Mouse (Mus musculus) midbrain, embryonic 11.5 days (tissue): ENCODE measurements around the gene Olfr202. TPM values are rescaled to one million over a fixed set of nuclear protein-coding genes. Genes with fewer than 3 reads are reported as not detected.
"Not testable (repeated sequence)": the region's sequence is repeated elsewhere in the genome, so short reads cannot be mapped to it uniquely, and the experiment has no call there.

Experiments used
- ATAC-seq: fragments of 200-750 bp; cut with Nextera tagmentation; 2 replicates; pipeline ENCODE4 v1.8.0; 2017; ENCODE audit warnings: moderate TSS enrichment, moderate library complexity; ENCODE audit not compliant: low FRiP score
- DNase-seq: peaks from one replicate; pipeline ENCODE4 v3.0.0; 2015; ENCODE audit warnings: low spot score; ENCODE audit errors: missing footprints
- H3K27ac ChIP-seq: fragments of 300-500 bp; sonication (generic); 2 replicates; pipeline ENCODE4 v1.5.1; 2014; ENCODE audit warnings: low read depth, low read length
- H3K27me3 ChIP-seq: fragments of 300-500 bp; sonication (generic); 2 replicates; pipeline ENCODE4 v1.6.1; 2014; ENCODE audit warnings: mild to moderate bottlenecking, low read length, moderate library complexity, mixed read lengths; ENCODE audit not compliant: control insufficient read depth, insufficient read depth
- H3K36me3 ChIP-seq: fragments of 300-500 bp; sonication (generic); 2 replicates; pipeline ENCODE4 v1.6.1; 2014; ENCODE audit warnings: mild to moderate bottlenecking, low read length, moderate library complexity, mixed read lengths; ENCODE audit not compliant: control insufficient read depth, insufficient read depth
- H3K4me1 ChIP-seq: fragments of 300-500 bp; sonication (generic); 2 replicates; pipeline ENCODE4 v1.6.1; 2014; ENCODE audit warnings: low read length; ENCODE audit not compliant: control insufficient read depth, insufficient read depth
- H3K4me2 ChIP-seq: fragments of 300-500 bp; sonication (generic); 2 replicates; pipeline ENCODE4 v1.6.1; 2014; ENCODE audit warnings: mild to moderate bottlenecking, moderate library complexity
- H3K4me3 ChIP-seq: fragments of 300-500 bp; sonication (generic); 2 replicates; pipeline ENCODE4 v1.5.1; 2014; ENCODE audit warnings: low read depth, low read length
- H3K9ac ChIP-seq: fragments of 300-500 bp; sonication (generic); 2 replicates; pipeline ENCODE4 v1.6.1; 2014; ENCODE audit warnings: low read length
- H3K9me3 ChIP-seq: fragments of 300-500 bp; sonication (generic); 2 replicates; pipeline ENCODE4 v1.6.1; 2016; ENCODE audit warnings: low read length; ENCODE audit not compliant: control insufficient read depth
- WGBS: fragments of 180-500 bp; shearing (Covaris S2); extraction: QIAGEN DNeasy Blood & Tissue Kit; methylation state at CpG from one replicate; pipeline ENCODE4 v1.1.7; 2014; 5-methylcytosine and 5-hydroxymethylcytosine counted together
- polyA plus RNA-seq: library from polyadenylated mRNA; unstranded; fragments of >200 nt; fragmentation: Nextera tagmentation; extraction: Ambion mirVana; gene quantifications from 2 replicates; pipeline ENCODE4 v1.2.1, GENCODE M21; 2014

Gene Olfr202
- not detected in 2 replicates for polyA plus RNA-seq

DNA sequence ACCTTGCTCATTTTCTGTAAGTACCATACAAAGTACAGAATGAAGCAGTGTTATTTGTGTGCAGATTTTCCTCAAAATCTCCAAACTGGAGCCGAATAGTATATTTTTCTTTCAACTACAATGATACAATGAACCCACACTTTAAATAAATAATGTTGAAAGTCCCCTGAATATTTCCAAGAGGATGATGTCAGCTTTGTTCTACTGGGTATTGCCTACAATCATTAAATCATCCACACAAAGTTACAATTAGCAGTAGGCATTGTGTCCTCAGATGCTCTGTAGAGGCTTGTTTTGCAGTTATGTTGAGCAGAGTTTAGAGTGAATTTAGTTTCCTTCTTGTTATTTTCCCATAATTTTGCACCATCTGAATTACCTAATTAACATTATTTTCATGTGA, at the start of gene Olfr202:
Gene Olfr202 (minus strand): TSS at position 101 of the 400 bp plus-strand sequence.
- ATAC-seq (no peak), DNase-seq (no peak)
- Histone ChIP-seq H3K4me1 (no peaks in the 10 kb centered on the region), H3K4me2 (no peak within 1 kb of the TSS), H3K27ac (no peak within 1 kb of the TSS), H3K9me3 (no peaks in the 10 kb centered on the region), H3K27me3 (no peaks in the 10 kb centered on the region), H3K4me3 (no peak within 1 kb of the TSS), H3K9ac (no peak within 1 kb of the TSS), H3K36me3 (no peaks in the 10 kb centered on the region)
- WGBS, result 89% methylated on average over 1 of the region's 1 CpGs

DNA sequence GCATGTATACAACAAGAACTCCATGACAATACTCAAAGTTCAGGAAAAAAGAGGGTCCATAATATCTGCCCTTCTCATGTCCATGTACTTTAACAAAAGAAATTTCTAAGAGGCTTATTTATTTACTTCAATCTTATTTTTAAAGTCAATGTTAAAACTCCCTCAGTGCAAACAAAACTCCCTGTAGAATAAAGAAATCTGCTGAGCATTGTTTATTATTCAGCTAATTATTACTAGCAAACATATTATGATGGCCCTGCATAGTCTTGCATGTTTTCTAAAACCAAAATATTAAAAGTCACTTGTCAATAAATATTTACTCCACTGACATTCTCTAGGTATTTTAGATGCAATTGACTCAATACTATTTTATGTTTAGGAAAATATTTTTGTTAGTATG, 44.4 kb upstream of the Olfr202 start, which contains the start of gene Olfr205:
Gene Olfr205 (minus strand): TSS at position 101 of the 400 bp plus-strand sequence.
- Histone ChIP-seq H3K36me3 (no peaks in the 10 kb centered on the region), H3K27me3 (no peaks in the 10 kb centered on the region), H3K4me2 (no peak within 1 kb of the TSS), H3K4me3 (no peak within 1 kb of the TSS), H3K9ac (no peak within 1 kb of the TSS), H3K27ac (no peak within 1 kb of the TSS), H3K4me1 (no peaks in the 10 kb centered on the region), H3K9me3 (no peaks in the 10 kb centered on the region)
- DNase-seq, result no peak
- ATAC-seq, result no peak

DNA sequence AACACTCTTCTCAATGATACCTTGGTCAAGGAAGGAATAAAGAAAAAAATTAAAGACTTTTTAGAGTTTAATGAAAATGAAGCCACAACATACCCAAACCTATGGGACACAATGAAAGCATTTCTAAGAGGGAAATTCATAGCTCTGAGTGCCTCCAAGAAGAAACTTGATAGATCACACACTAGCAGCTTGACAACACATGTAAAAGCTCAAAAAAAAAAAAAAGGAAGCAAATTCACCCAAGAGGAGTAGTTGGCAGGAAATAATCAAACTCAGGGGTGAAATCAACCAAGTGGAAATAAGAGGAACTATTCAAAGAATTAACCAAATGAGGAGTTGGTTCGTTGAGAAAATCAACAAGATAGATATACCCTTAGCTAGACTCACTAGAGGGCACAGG, 36.7 kb upstream of the Olfr202 start:
- not testable (repeated sequence) for H3K9ac ChIP-seq, H3K27me3 ChIP-seq, ATAC-seq, DNase-seq, H3K4me3 ChIP-seq, H3K36me3 ChIP-seq, H3K27ac ChIP-seq, H3K9me3 ChIP-seq, H3K4me1 ChIP-seq, H3K4me2 ChIP-seq
- WGBS, result 72% methylated on average over 1 of the region's 1 CpGs

DNA sequence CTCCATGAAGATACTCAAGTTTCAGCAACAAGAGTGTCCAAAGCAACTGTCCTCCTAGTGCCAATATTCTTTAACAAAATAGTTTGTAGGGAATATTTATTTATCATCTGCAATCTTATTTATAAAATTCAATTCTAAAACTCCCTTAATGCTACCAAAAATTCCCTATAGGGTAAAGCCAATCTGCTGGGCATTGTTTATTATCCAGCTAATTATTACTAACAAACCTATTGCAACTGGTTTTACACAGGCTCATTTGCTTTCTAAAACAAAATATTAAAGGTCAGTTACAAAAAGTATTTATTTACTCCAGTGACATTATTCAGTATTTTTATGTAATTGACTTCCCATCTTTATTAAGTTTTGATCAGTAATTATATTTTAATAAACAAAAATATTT, 31.6 kb upstream of the Olfr202 start, which contains the start of gene Olfr204:
Gene Olfr204 (minus strand): TSS at position 101 of the 400 bp plus-strand sequence.
- Histone ChIP-seq H3K4me1 (no peaks in the 10 kb centered on the region), H3K4me2 (no peak within 1 kb of the TSS), H3K27me3 (no peaks in the 10 kb centered on the region), H3K36me3 (no peaks in the 10 kb centered on the region), H3K9ac (no peak within 1 kb of the TSS), H3K9me3 (no peaks in the 10 kb centered on the region), H3K4me3 (no peak within 1 kb of the TSS), H3K27ac (no peak within 1 kb of the TSS)
- ATAC-seq (no peak), DNase-seq (no peak)

DNA sequence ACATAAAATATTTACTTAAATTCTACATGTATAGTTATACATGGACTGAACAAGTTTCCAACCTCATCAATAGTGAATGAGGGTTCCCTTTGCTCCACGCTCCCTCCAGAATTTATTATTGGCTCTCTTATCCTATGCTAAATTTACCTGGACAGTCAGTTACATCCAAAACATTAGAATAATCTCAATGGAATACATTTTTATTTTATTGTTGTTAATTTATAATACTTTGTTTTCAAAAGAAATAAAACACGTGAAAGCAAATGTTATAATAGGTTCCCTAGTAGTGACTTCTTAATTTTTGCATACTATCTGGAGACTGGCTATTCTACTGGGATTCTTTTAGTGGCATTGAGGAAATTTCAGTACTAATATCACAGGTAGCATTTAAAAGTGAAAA, 12.0 kb upstream of the Olfr202 start, which contains the start of gene Olfr203:
Gene Olfr203 (plus strand): TSS at position 301 of the 400 bp plus-strand sequence.
- H3K27ac ChIP-seq, result no peak within 1 kb of the TSS
- H3K4me3 ChIP-seq, result no peak within 1 kb of the TSS
- WGBS, result 92% methylated on average over 2 of the region's 2 CpGs
- no peaks in the 10 kb centered on the region for H3K27me3 ChIP-seq
- no peak within 1 kb of the TSS for H3K9ac ChIP-seq
- no peak within 1 kb of the TSS for H3K4me2 ChIP-seq
- ATAC-seq (no peak), DNase-seq (no peak)
- H3K36me3 ChIP-seq, result no peaks in the 10 kb centered on the region
- no peaks in the 10 kb centered on the region for H3K9me3 ChIP-seq
- H3K4me1 ChIP-seq, result no peaks in the 10 kb centered on the region

DNA sequence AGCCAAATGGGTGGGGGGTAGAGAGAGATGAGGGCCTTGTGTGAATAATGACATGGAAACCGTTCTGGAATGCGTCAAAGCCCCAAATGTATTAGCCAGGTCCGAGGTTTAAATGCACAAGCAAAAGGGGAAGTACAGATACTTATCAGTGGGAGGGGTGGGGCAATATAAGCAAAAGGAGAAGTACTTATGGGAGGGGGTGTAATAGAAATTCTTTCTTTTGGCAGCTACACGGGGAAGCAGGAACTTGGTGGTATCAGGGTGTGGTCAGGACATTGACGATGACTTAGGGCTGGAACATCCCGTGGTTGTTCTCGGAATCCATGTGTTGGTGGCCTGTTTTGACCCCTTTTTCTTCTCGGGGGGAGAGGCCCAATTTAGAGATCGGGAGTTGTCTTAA, 983 bp upstream of the Olfr202 start:
- not testable (repeated sequence) for H3K27me3 ChIP-seq, H3K4me2 ChIP-seq, H3K27ac ChIP-seq, H3K9me3 ChIP-seq, H3K4me3 ChIP-seq, H3K9ac ChIP-seq, H3K4me1 ChIP-seq, ATAC-seq, DNase-seq, H3K36me3 ChIP-seq
- 85% methylated on average over 9 of the region's 9 CpGs for WGBS

DNA sequence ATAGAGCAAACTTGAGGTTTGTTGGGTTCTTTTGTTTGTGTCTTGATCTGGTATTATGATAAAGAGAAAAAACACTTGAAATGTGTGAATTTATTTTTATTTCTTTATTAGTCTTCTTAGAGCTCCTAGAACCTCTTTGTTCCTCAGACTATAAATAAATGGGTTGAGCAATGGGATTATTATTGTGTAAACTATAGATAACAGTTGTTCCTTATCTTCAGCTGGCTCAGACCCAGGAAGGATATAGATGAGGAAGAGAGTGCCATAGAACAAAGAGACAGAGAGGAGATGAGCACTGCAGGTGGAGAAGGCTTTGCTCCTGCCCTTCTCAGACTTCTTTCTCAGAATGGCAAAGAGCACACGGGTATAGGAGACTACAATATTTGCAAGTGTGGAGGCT, 3.1 kb downstream of the Olfr202 start:
- H3K36me3 ChIP-seq, result no peaks in the 10 kb centered on the region
- no peak overlapping the region for H3K9ac ChIP-seq
- no peak overlapping the region for H3K4me2 ChIP-seq
- no peaks in the 10 kb centered on the region for H3K27me3 ChIP-seq
- ATAC-seq (no peak), DNase-seq (no peak)
- H3K9me3 ChIP-seq, result no peaks in the 10 kb centered on the region
- 83% methylated on average over 1 of the region's 1 CpGs for WGBS
- no peak overlapping the region for H3K4me3 ChIP-seq
- no peak overlapping the region for H3K27ac ChIP-seq
- H3K4me1 ChIP-seq, result no peaks in the 10 kb centered on the region

DNA sequence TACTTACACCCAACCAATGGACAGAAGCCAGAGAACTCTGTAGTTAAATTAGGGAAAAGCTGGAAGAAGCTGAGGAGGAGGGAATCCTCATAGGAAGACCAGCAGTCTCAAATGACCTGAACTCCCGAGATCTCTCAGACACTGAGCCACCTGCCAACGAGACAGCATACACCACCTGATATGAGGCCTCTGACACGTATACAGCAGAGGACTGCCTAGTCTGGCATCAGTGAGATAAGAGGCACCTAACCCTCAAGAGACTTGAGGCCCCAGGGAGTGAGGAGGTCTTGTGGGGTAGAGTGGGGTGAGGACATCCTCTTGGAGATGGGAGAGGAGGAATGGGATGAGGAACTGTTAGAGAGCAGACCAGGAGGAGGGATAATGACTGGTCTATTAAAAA, 6.1 kb downstream of the Olfr202 start:
- Histone ChIP-seq H3K27me3 (no peaks in the 10 kb centered on the region), H3K4me2 (no peak overlapping the region), H3K4me1 (no peaks in the 10 kb centered on the region), H3K36me3 (no peaks in the 10 kb centered on the region), H3K9me3 (no peaks in the 10 kb centered on the region), H3K9ac (no peak overlapping the region), H3K27ac (no peak overlapping the region), H3K4me3 (no peak overlapping the region)
- no peak for ATAC-seq
- WGBS, result 82% methylated on average over 3 of the region's 3 CpGs
- no peak for DNase-seq

DNA sequence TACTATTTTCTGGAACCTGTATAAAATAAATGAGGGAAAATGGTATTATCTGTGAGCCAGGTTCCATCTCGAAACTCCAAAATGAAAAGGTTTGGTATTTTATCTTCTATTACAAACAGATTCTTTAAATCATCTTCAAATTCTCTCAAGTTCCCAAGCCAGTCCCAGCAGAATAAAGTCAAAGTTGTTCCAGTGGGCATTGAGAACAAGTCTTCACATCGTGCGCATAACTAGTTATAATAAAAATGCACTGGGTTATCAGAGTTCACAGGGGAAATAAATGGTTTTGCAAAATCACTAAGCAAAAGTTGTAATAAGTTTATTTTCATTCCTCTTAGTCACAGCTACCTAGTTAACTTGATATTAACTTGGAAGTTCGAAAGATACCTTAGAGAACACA, 14.1 kb downstream of the Olfr202 start, which contains the start of gene Olfr201:
Gene Olfr201 (minus strand): TSS at position 101 of the 400 bp plus-strand sequence.
- not testable (repeated sequence) for H3K9me3 ChIP-seq, H3K4me1 ChIP-seq, DNase-seq, H3K9ac ChIP-seq, H3K27me3 ChIP-seq, ATAC-seq, H3K4me2 ChIP-seq, H3K4me3 ChIP-seq, H3K27ac ChIP-seq, H3K36me3 ChIP-seq
- 88% methylated on average over 4 of the region's 4 CpGs for WGBS
